Mouse (Mus musculus) lung, embryonic 14.5 days (tissue): ENCODE measurements around the gene Tpp2. TPM values are rescaled to one million over a fixed set of nuclear protein-coding genes. Genes with fewer than 3 reads are reported as not detected.

Source experiments
- ATAC-seq: fragments of 200-750 bp; cut with Nextera tagmentation; 2 replicates; pipeline ENCODE4 v1.8.0; 2017; ENCODE audit warnings: mild to moderate bottlenecking, moderate TSS enrichment, moderate library complexity; ENCODE audit not compliant: insufficient read depth
- DNase-seq: peaks from one replicate; pipeline ENCODE4 v3.0.0-alpha.2; 2015
- H3K27ac ChIP-seq: fragments of 300-500 bp; sonication (generic); 2 replicates; pipeline ENCODE4 v1.5.1; 2014; ENCODE audit warnings: low read depth, mild to moderate bottlenecking, moderate library complexity
- H3K27me3 ChIP-seq: fragments of 300-500 bp; sonication (generic); 2 replicates; pipeline ENCODE4 v1.6.1; 2014; ENCODE audit warnings: low read length, control low read depth; ENCODE audit not compliant: insufficient read depth
- H3K36me3 ChIP-seq: fragments of 300-500 bp; sonication (generic); 2 replicates; pipeline ENCODE4 v1.6.1; 2014; ENCODE audit warnings: control low read depth; ENCODE audit not compliant: insufficient read depth
- H3K4me1 ChIP-seq: fragments of 300-500 bp; sonication (generic); 2 replicates; pipeline ENCODE4 v1.6.1; 2014; ENCODE audit warnings: antibody characterized with exemption, control low read depth; ENCODE audit not compliant: insufficient read depth
- H3K4me2 ChIP-seq: fragments of 300-500 bp; sonication (generic); 2 replicates; pipeline ENCODE4 v1.6.1; 2014; ENCODE audit warnings: mild to moderate bottlenecking
- H3K4me3 ChIP-seq: fragments of 300-500 bp; sonication (generic); 2 replicates; pipeline ENCODE4 v1.5.1; 2014; ENCODE audit warnings: low read depth, low read length
- H3K9ac ChIP-seq: fragments of 300-500 bp; sonication (generic); 2 replicates; pipeline ENCODE4 v1.6.1; 2014
- H3K9me3 ChIP-seq: fragments of 300-500 bp; sonication (generic); 2 replicates; pipeline ENCODE4 v1.6.1; 2016; ENCODE audit warnings: low read depth, low read length, control low read depth
- CTCF ChIP-seq: IDR thresholded peaks from 2 replicates; pipeline ENCODE4 v1.5.1; 2016; ENCODE audit warnings: antibody characterized with exemption, low read depth
- WGBS: fragments of 180-500 bp; shearing (Covaris S2); extraction: QIAGEN DNeasy Blood & Tissue Kit; methylation state at CpG from one replicate; pipeline ENCODE4 v1.1.7; 2014; 5-methylcytosine and 5-hydroxymethylcytosine counted together
- polyA plus RNA-seq: library from polyadenylated mRNA; unstranded; fragments of >200 nt; fragmentation: Nextera tagmentation; extraction: Ambion mirVana; gene quantifications from 2 replicates; pipeline ENCODE4 v1.2.1, GENCODE M21; 2014

Gene Tpp2
- polyA plus RNA-seq, 1 experiment from 2014 or later, result 69.5 TPM

DNA sequence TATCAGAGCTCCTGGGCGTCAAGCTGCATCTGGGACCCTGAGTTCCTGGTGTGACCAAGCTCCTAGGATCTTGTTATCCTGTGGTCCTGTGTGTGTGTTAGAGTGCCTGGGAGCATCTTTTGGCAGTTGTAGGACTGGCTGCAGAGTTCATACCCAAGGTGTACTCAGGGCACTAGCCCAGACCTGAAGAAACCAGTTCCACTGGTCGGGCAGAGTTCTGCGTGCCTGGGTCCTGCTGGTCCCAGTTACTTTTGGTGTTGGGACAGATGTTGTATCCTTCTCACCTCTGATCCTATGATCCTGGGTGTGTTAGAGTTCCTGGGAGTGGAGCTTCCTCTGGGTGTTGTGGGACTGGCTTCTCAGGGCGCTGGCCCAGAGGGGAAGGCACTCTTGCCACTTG lies 30.9 kb downstream of the Tpp2 start:
- H3K4me1 ChIP-seq, result no peaks in the 10 kb centered on the region
- no peak overlapping the region for H3K9ac ChIP-seq
- H3K36me3 ChIP-seq, result peaks cover 46% of the 10 kb centered on the region
- H3K27me3 ChIP-seq, result no peaks in the 10 kb centered on the region
- no peak overlapping the region for H3K4me3 ChIP-seq
- H3K9me3 ChIP-seq, result no peaks in the 10 kb centered on the region
- TF ChIP-seq CTCF, result no peak
- DNase-seq (no peak), ATAC-seq (no peak)
- H3K4me2 ChIP-seq, result no peak overlapping the region
- H3K27ac ChIP-seq, result no peak overlapping the region
- 91% methylated on average over 4 of the region's 4 CpGs for WGBS

DNA sequence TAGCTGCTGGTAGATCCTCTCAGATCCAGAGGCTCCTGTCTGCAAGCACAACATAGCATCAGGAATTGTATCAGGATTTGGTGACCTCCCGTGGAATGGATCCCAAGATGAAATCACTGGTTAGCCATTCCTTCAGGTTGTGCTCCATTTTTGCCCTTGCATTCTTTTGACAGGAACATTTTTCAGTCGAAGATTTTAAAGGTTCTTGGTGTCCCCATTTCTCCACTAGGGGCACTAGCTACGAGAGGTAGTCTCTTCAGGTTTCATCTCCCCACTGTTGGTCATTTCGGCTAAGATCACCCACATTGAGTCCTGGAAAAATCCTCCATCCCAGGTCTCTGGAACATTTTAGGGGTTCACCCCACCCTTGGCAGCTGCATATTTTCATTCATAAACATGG lies 33.3 kb downstream of the Tpp2 start:
- H3K9me3 ChIP-seq, result no peaks in the 10 kb centered on the region
- TF ChIP-seq CTCF, result peak; percentile 28; the same call in 1 of the 2 replicates
- DNase-seq (peak; percentile 4), ATAC-seq (no peak)
- H3K4me3 ChIP-seq, result no peak overlapping the region
- no peaks in the 10 kb centered on the region for H3K27me3 ChIP-seq
- no peak overlapping the region for H3K4me2 ChIP-seq
- H3K27ac ChIP-seq, result no peak overlapping the region
- no peak overlapping the region for H3K9ac ChIP-seq
- WGBS, result 75% methylated on average over 4 of the region's 4 CpGs
- peaks cover 41% of the 10 kb centered on the region for H3K36me3 ChIP-seq
- no peaks in the 10 kb centered on the region for H3K4me1 ChIP-seq

DNA sequence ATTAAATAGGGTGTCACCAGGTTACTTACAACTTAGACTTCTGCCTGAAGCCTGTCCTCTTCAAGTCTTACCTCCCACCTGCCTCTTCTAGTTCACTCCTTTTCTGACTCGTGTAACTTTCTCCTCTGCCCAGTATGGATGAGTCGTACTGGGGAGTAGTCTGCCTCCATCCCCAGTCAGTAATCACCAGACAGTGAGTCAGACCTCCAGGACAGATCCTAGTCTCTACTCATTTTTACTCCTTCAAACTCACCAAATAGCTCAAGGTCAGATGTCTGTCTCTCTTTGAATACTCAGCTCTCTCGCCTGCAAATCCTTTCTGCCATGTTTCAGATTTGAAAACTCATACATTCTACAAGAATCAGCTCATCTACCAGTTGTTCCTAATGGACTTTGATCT lies 35.9 kb downstream of the Tpp2 start:
- no peak overlapping the region for H3K27ac ChIP-seq
- H3K27me3 ChIP-seq, result no peaks in the 10 kb centered on the region
- TF ChIP-seq CTCF, result no peak
- H3K4me2 ChIP-seq, result no peak overlapping the region
- no peaks in the 10 kb centered on the region for H3K4me1 ChIP-seq
- no peaks in the 10 kb centered on the region for H3K9me3 ChIP-seq
- H3K36me3 ChIP-seq, result peaks cover 53% of the 10 kb centered on the region
- ATAC-seq, result no peak
- 88% methylated on average over 3 of the region's 3 CpGs for WGBS
- DNase-seq, result no peak
- H3K4me3 ChIP-seq, result no peak overlapping the region
- H3K9ac ChIP-seq, result no peak overlapping the region

DNA sequence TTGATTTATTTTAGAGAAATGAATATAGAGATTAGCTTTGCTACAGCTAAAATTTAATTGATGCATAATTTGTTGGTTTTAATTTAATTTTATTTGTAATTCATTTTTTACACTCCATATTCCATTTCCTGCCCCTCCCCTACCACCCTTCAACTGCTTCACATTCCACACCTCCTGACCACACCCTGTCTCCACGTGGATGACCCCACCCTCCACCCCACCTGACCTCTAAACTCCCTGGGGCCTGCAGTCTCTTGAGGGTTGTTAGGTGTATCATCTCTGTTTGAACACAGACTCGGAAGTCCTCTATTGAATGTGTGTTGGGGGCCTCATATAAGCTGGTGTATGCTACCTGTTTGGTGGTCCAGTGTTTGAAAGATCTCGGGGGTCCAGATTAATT lies 37.6 kb downstream of the Tpp2 start:
- DNase-seq, result no peak
- no peaks in the 10 kb centered on the region for H3K27me3 ChIP-seq
- H3K27ac ChIP-seq, result no peak overlapping the region
- TF ChIP-seq CTCF, result no peak
- H3K9ac ChIP-seq, result no peak overlapping the region
- H3K36me3 ChIP-seq, result peaks cover 62% of the 10 kb centered on the region
- H3K4me2 ChIP-seq, result no peak overlapping the region
- H3K4me3 ChIP-seq, result no peak overlapping the region
- H3K9me3 ChIP-seq, result no peaks in the 10 kb centered on the region
- H3K4me1 ChIP-seq, result no peaks in the 10 kb centered on the region
- WGBS, result 59% methylated on average over 3 of the region's 3 CpGs
- ATAC-seq, result no peak

DNA sequence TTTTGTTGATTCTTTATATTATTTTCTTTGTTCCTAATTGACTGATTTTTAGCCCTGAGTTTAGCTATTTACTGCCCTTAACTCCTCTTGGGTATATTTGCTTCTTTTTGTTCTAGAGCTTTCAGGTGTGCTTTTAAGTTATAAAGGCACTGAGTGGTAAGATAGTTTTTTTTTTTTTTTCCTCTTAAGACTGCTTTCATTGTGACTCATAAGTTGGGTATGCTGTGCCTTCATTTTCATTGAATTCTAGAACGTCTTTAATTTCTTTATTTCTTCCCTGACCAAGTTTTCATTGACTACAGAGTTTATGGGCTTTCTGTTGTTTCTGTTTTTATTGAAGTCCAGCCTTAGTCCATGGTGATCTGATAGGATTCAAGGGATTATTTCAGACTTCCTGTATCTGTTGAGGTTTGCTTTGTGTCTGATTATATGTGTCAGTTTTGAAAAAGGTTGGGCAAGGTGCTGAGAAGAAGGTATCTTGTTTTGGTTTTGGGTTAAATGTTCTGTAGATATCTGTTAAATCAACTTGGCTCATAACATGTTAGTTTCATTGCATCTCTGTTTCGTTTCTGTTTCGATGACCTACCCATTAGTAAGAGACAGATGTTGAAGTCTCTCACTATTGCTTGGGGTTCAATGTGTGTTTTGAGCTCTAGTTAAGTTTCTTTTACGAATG lies 63.6 kb downstream of the Tpp2 start:
- Histone ChIP-seq H3K27me3 (no peaks in the 10 kb centered on the region), H3K36me3 (peaks cover 58% of the 10 kb centered on the region), H3K4me2 (no peak overlapping the region), H3K4me3 (no peak overlapping the region), H3K9ac (no peak overlapping the region), H3K9me3 (no peaks in the 10 kb centered on the region; the same call in none of the 2 replicates), H3K27ac (no peak overlapping the region), H3K4me1 (no peaks in the 10 kb centered on the region)
- ATAC-seq (no peak), DNase-seq (no peak)
- no peak for TF ChIP-seq CTCF
- 91% methylated on average over 4 of the region's 4 CpGs for WGBS

DNA sequence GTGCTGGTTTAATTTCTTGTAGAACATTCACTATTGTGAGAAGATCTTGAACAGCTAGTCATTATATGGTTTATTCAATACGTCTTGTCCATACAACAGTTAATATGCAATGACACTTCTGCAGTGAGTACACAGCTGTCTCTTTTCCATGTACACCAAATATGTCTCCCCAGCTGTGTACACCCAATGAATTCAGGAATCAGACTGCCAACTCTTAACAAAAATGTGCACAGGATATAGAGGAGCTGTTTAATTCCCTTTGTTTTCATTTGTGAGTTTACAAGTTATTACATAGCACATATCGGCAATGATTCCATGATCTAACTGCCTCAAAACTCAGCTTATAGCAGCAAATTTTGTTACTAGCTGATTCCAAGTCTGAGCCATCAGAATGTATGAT lies 71.1 kb downstream of the Tpp2 start:
- DNase-seq, result peak; percentile 31
- Histone ChIP-seq H3K27me3 (no peaks in the 10 kb centered on the region), H3K36me3 (peaks cover 38% of the 10 kb centered on the region), H3K27ac (no peak overlapping the region), H3K9me3 (no peaks in the 10 kb centered on the region), H3K4me1 (no peaks in the 10 kb centered on the region), H3K4me2 (no peak overlapping the region), H3K4me3 (no peak overlapping the region), H3K9ac (no peak overlapping the region)
- 77% methylated on average over 2 of the region's 2 CpGs for WGBS
- ATAC-seq, result no peak
- no peak for TF ChIP-seq CTCF

DNA sequence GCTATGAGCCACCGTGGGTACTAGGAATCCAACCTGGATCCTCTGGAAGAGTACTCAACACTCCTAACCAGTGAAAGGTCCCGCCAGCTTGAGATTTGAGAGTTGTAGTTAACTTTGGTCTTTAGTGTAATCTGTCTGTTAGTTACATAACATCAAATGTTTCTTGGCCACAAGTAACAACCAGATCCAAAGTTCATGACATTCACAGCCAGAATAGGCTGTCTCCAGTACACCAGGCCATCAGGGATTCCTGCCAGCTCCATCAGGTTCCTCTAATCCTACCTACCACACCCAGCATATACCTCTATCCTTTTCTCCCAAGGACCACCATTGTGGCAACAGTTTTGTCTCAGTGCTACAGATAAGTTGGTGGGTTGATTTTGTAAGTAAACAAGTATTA lies 82.1 kb downstream of the Tpp2 start:
- H3K36me3 ChIP-seq, result no peaks in the 10 kb centered on the region
- no peaks in the 10 kb centered on the region for H3K27me3 ChIP-seq
- H3K4me2 ChIP-seq, result no peak overlapping the region
- no peaks in the 10 kb centered on the region for H3K4me1 ChIP-seq
- no peak for TF ChIP-seq CTCF
- no peak for ATAC-seq
- H3K4me3 ChIP-seq, result no peak overlapping the region
- no peak for DNase-seq
- no peak overlapping the region for H3K27ac ChIP-seq
- WGBS, result 82% methylated on average over 2 of the region's 2 CpGs
- no peaks in the 10 kb centered on the region for H3K9me3 ChIP-seq
- no peak overlapping the region for H3K9ac ChIP-seq
